Mouse (Mus musculus): Measurements from ENCODE around the gene Fbxo40. TPM values are rescaled to one million over a fixed set of nuclear protein-coding genes. Genes with fewer than 3 reads are reported as not detected.

The Fbxo40 gene
- total RNA-seq, 2 experiments from 2014 or later = 29.5 to 64.0 TPM

DNA sequence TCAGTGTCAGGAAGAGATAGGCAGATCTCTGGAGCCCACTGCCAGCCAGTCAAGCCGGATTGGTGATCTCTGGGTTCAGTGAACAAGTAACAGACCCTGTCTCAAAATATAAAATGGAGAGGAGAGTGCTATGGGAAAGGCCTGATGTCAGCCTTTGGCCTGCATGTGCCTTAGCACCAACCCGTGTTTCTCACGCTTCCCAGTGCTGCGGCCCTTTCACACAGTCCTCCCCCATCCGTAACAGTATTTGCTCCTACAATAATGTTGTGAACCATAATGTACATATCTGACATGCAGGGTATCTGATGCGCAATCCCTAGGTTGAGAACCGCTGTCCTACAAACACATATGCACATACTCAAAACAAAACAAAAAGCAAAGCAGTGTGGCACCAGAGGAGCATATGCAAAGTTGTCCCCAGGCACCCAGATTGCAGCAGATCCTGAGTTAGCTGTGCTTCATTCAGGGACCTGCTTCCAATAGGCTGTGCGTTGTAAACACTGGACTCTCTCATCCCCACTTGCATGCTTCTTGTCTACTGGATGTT, 69.1 kb downstream of the Fbxo40 start:
- DNase-seq = no peak

DNA sequence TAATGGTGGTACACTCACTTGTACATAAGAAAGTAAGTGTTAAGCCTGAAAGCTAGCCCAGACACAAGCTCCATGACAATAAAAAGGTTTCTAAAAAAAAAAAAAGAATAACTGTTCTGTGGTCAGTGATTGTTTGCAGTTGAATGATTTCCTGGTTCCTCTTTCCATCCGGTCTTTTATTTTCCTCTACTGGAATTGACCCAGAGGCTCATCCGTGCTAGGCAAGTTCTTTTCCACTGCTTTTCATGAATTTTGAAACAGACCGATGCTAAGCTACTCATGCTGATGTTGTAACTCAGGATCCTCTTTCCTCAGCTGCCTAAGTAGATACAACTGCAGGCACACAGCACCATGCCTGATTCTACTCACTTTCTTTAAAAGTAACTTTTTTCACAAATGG, 69.9 kb downstream of the Fbxo40 start:
- DNase-seq = no peak

GRCm38 (mm10) chr16:36918505-36918904, 71.8 kb downstream of the Fbxo40 start:
- no peak for DNase-seq

DNA sequence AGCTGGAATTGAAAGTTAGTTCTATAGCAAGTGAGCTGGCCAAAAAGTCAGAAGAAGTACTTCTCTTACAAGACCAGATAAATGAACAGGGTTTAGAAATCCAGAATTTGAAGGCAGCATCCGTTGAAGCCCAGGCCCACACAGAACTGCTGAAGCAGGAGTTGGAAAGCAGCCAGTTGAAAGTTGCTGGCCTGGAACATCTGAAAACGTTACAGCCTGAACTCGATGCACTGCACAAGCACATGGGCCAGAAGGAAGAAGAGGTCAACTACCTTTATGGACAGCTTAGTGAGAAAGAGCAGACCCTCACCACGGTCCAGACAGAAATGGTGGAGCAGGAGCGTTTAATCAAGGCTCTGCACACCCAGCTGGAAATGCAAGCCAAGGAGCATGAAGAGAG, 76.1 kb downstream of the Fbxo40 start:
- no peak for DNase-seq

Other genes starting within 250 kb of the Fbxo40 start
- gene Slc15a2, start 205.5 kb downstream of the Fbxo40 start, total RNA-seq (2021) = 1 to 10 TPM in 1 of 2 experiments, under 1 TPM in 1; 0.97 to 4.3 TPM
- gene Iqcb1, start 162.1 kb downstream of the Fbxo40 start, total RNA-seq (2021) = 10 to 100 TPM in 1 of 2 experiments, 1 to 10 TPM in 1; 8.6 to 10.9 TPM
- gene Eaf2, start 115.5 kb downstream of the Fbxo40 start, total RNA-seq (2021) = under 1 TPM; 0.28 to 0.29 TPM
- gene Golgb1, start 115.3 kb downstream of the Fbxo40 start, total RNA-seq (2021) = 10 to 100 TPM; 23.2 to 25.5 TPM
- gene Hcls1, start 55.5 kb downstream of the Fbxo40 start, total RNA-seq (2021) = 1 to 10 TPM; 6.3 to 7.0 TPM
- 1 to 10 TPM; 1.1 to 1.8 TPM for gene Polq, start 21.3 kb upstream of the Fbxo40 start, total RNA-seq (2021)